Mouse (Mus musculus) T-helper 2 cell (primary cell): ENCODE results near the gene Glo1.

ENCODE experiments used
- in situ Hi-C: fragments of 300-600 bp; cut with MboI, MseI; formaldehyde crosslinking; loops from one replicate; pipeline ENCODE4 v1.15.1; 2025; ENCODE audit warnings: high pct_unique_total_duplicates

Gene Glo1

GRCm38 (mm10) chr17:30580781-30581180, 45.9 kb downstream of the Glo1 start:
- in situ Hi-C loops = no loop called here

- in situ Hi-C loops = no loop called here
Observed at GRCm38 (mm10) chr17:30576946-30577345, 49.7 kb downstream of the Glo1 start.

GRCm38 (mm10) chr17:30575941-30576773, 50.5 kb downstream of the Glo1 start, which contains the start of gene Btbd9:
Gene Btbd9 (minus strand): TSS chr17:30576488.
- in situ Hi-C loops = no loop called here

- in situ Hi-C loops = no loop called here
Observed at GRCm38 (mm10) chr17:30575121-30575904, 51.4 kb downstream of the Glo1 start.

- in situ Hi-C loops = no loop called here
Observed at GRCm38 (mm10) chr17:30574783-30575075, 51.9 kb downstream of the Glo1 start.

GRCm38 (mm10) chr17:30573990-30574782, 52.5 kb downstream of the Glo1 start:
- in situ Hi-C loops = no loop called here

GRCm38 (mm10) chr17:30570971-30571370, 55.7 kb downstream of the Glo1 start:
- in situ Hi-C loops = no loop called here

GRCm38 (mm10) chr17:30570173-30570572, 56.5 kb downstream of the Glo1 start:
- in situ Hi-C loops = no loop called here

GRCm38 (mm10) chr17:30568473-30568872, 58.2 kb downstream of the Glo1 start:
- in situ Hi-C loops = no loop called here

GRCm38 (mm10) chr17:30564971-30565370, 61.7 kb downstream of the Glo1 start:
- in situ Hi-C loops = no loop called here

GRCm38 (mm10) chr17:30564407-30564806, 62.3 kb downstream of the Glo1 start:
- in situ Hi-C loops = no loop called here

GRCm38 (mm10) chr17:30563484-30564075, 63.1 kb downstream of the Glo1 start:
- in situ Hi-C loops = no loop called here

GRCm38 (mm10) chr17:30562770-30563169, 63.9 kb downstream of the Glo1 start:
- in situ Hi-C loops = no loop called here

GRCm38 (mm10) chr17:30559536-30559935, 67.1 kb downstream of the Glo1 start:
- in situ Hi-C loops = loop anchor here (5.0 kb wide), 1 partner anchor 123 kb away; no protein-coding TSS in a partner anchor

- in situ Hi-C loops = loop anchor here (5.0 kb wide), 1 partner anchor 124 kb away; no protein-coding TSS in a partner anchor
Observed at GRCm38 (mm10) chr17:30558623-30559022, 68.0 kb downstream of the Glo1 start.

- in situ Hi-C loops = loop anchor here (5.0 kb wide), 1 partner anchor 126 kb away; no protein-coding TSS in a partner anchor
Observed at GRCm38 (mm10) chr17:30556512-30556911, 70.2 kb downstream of the Glo1 start.

- in situ Hi-C loops = no loop called here
Observed at GRCm38 (mm10) chr17:30553027-30553937, 73.4 kb downstream of the Glo1 start.

GRCm38 (mm10) chr17:30550774-30551107, 75.9 kb downstream of the Glo1 start:
- in situ Hi-C loops = no loop called here

- in situ Hi-C loops = no loop called here
Observed at GRCm38 (mm10) chr17:30549899-30550773, 76.5 kb downstream of the Glo1 start.

- in situ Hi-C loops = no loop called here
Observed at GRCm38 (mm10) chr17:30539098-30539497, 87.6 kb downstream of the Glo1 start.
